Mouse (Mus musculus): Measurements from ENCODE around the gene Pacrg. TPM values are rescaled to one million over a fixed set of nuclear protein-coding genes. Genes with fewer than 3 reads are reported as not detected.

The Pacrg gene
- total and polyA plus RNA-seq, 3 experiments, result not detected

- H3K36me3 ChIP-seq (ENCODE audit: control insufficient read depth in 1 of 2, insufficient read depth in 2 of 2, low read length in 2 of 2), result no peaks in the 10 kb centered on the region
- no peak overlapping the region for H3K4me3 ChIP-seq (ENCODE audit: control insufficient read depth in 1 of 2, insufficient read depth in 1 of 2, low read depth in 2 of 2, low read length in 2 of 2)
- DNase-seq (ENCODE audit: low read depth, low spot score), result no peak
- H3K79me2 ChIP-seq (ENCODE audit: control insufficient read depth, insufficient read depth, low read length, poor library complexity), result no peaks in the 10 kb centered on the region
- H3K9ac ChIP-seq (ENCODE audit: control insufficient read depth, low read depth, low read length, poor library complexity, severe bottlenecking), result no peak overlapping the region
- no peaks in the 10 kb centered on the region for H3K27me3 ChIP-seq (ENCODE audit: control insufficient read depth in 1 of 2, insufficient read depth in 2 of 2, low read length in 2 of 2)
- no peaks in the 10 kb centered on the region for H3K4me1 ChIP-seq (ENCODE audit: control insufficient read depth in 1 of 2, insufficient read depth in 2 of 2, low read length in 2 of 2)
- H3K9me3 ChIP-seq (replicated peaks; ENCODE audit: insufficient read depth, low read length), result no peaks in the 10 kb centered on the region
- no peak for TF ChIP-seq GABPA (IDR thresholded peaks at IDR 0.05; ENCODE audit: low read depth, low read length)
- TF ChIP-seq BHLHE40 (IDR thresholded peaks at IDR 0.05; ENCODE audit: borderline replicate concordance, low read depth, low read length), result no peak
- no peak for TF ChIP-seq ELF1 (IDR thresholded peaks at IDR 0.05; ENCODE audit: low read depth, low read length)
- no peak for TF ChIP-seq TCF12 (IDR thresholded peaks at IDR 0.05; ENCODE audit: low read depth, low read length)
- TF ChIP-seq MAZ (IDR thresholded peaks at IDR 0.05; ENCODE audit: low read depth, low read length), result no peak
- TF ChIP-seq UBTF (IDR thresholded peaks at IDR 0.05; ENCODE audit: borderline replicate concordance, insufficient read depth, low read depth, low read length), result no peak
- no peak for TF ChIP-seq NELFE (IDR thresholded peaks at IDR 0.05; ENCODE audit: low read depth, low read length)
- no peak for TF ChIP-seq TAL1 (IDR thresholded peaks at IDR 0.05; ENCODE audit: low read length)
- no peak for TF ChIP-seq CHD2 (IDR thresholded peaks at IDR 0.05; ENCODE audit: low read length)
- TF ChIP-seq POLR2A (IDR thresholded peaks at IDR 0.05; ENCODE audit: control insufficient read depth in 1 of 2, insufficient read depth in 1 of 2, low read depth in 1 of 2, low read length in 2 of 2, poor library complexity in 1 of 2), result no peak
- no peak overlapping the region for H3K27ac ChIP-seq (ENCODE audit: control insufficient read depth, low read depth, low read length)
These were observed 433.8 kb downstream of the Pacrg start for GRCm38 (mm10) chr17:10406311-10406710.

- no peak overlapping the region for H3K9ac ChIP-seq (ENCODE audit: control insufficient read depth, low read depth, low read length, poor library complexity, severe bottlenecking)
- no peak for DNase-seq (ENCODE audit: low read depth, low spot score)
- H3K4me3 ChIP-seq (ENCODE audit: control insufficient read depth in 1 of 2, insufficient read depth in 1 of 2, low read depth in 2 of 2, low read length in 2 of 2), result no peak overlapping the region
- no peaks in the 10 kb centered on the region for H3K4me1 ChIP-seq (ENCODE audit: control insufficient read depth in 1 of 2, insufficient read depth in 2 of 2, low read length in 2 of 2)
- no peaks in the 10 kb centered on the region for H3K79me2 ChIP-seq (ENCODE audit: control insufficient read depth, insufficient read depth, low read length, poor library complexity)
- no peaks in the 10 kb centered on the region for H3K27me3 ChIP-seq (ENCODE audit: control insufficient read depth in 1 of 2, insufficient read depth in 2 of 2, low read length in 2 of 2)
- no peaks in the 10 kb centered on the region for H3K36me3 ChIP-seq (ENCODE audit: control insufficient read depth in 1 of 2, insufficient read depth in 2 of 2, low read length in 2 of 2)
- TF ChIP-seq GABPA (IDR thresholded peaks at IDR 0.05; ENCODE audit: low read depth, low read length), result no peak
- no peak for TF ChIP-seq CHD1 (IDR thresholded peaks at IDR 0.05; ENCODE audit: low read depth, low read length)
- no peak for TF ChIP-seq USF1 (IDR thresholded peaks at IDR 0.05; ENCODE audit: low read depth, low read length)
- TF ChIP-seq ZC3H11A (IDR thresholded peaks at IDR 0.05; ENCODE audit: low read depth, low read length), result no peak
- TF ChIP-seq HCFC1 (IDR thresholded peaks at IDR 0.05; ENCODE audit: low read depth, low read length), result no peak
- H3K9me3 ChIP-seq (replicated peaks; ENCODE audit: insufficient read depth, low read length), result no peaks in the 10 kb centered on the region
- H3K27ac ChIP-seq (ENCODE audit: control insufficient read depth, low read depth, low read length), result no peak overlapping the region
These were observed 434.2 kb downstream of the Pacrg start for GRCm38 (mm10) chr17:10405906-10406305.

- H3K9ac ChIP-seq (ENCODE audit: control insufficient read depth, low read depth, low read length, poor library complexity, severe bottlenecking), result no peak overlapping the region
- no peaks in the 10 kb centered on the region for H3K36me3 ChIP-seq (ENCODE audit: control insufficient read depth in 1 of 2, insufficient read depth in 2 of 2, low read length in 2 of 2)
- TF ChIP-seq BHLHE40 (IDR thresholded peaks at IDR 0.05; ENCODE audit: borderline replicate concordance, low read depth, low read length) (no peak), CHD2 (IDR thresholded peaks at IDR 0.05; ENCODE audit: low read length) (no peak), USF1 (IDR thresholded peaks at IDR 0.05; ENCODE audit: low read depth, low read length) (no peak), MEF2A (IDR thresholded peaks at IDR 0.05; ENCODE audit: extremely low read depth, insufficient replicate concordance, low read depth, low read length, poor library complexity, severe bottlenecking) (no peak), EP300 (IDR thresholded peaks at IDR 0.05; ENCODE audit: low read depth in 1 of 2, low read length in 2 of 2) (no peak), ZKSCAN1 (IDR thresholded peaks at IDR 0.05; ENCODE audit: low read depth, low read length) (no peak), MAFK (IDR thresholded peaks at IDR 0.05; ENCODE audit: borderline replicate concordance, low read depth, low read length) (no peak), ZC3H11A (IDR thresholded peaks at IDR 0.05; ENCODE audit: low read depth, low read length) (no peak), GATA1 (IDR thresholded peaks at IDR 0.05; ENCODE audit: low read depth, low read length) (no peak), MYB (IDR thresholded peaks at IDR 0.05; ENCODE audit: low read depth, low read length) (no peak), GABPA (IDR thresholded peaks at IDR 0.05; ENCODE audit: low read depth, low read length) (no peak), KAT2A (conservative IDR thresholded peaks at IDR 0.05; ENCODE audit: low read depth, low read length) (no peak), POLR2A (IDR thresholded peaks at IDR 0.05; ENCODE audit: control insufficient read depth in 1 of 2, insufficient read depth in 1 of 2, low read depth in 1 of 2, low read length in 2 of 2, poor library complexity in 1 of 2) (no peak), TBP (IDR thresholded peaks at IDR 0.05; ENCODE audit: low read depth, low read length) (no peak)
- H3K27ac ChIP-seq (ENCODE audit: control insufficient read depth, low read depth, low read length), result no peak overlapping the region
- H3K4me1 ChIP-seq (ENCODE audit: control insufficient read depth in 1 of 2, insufficient read depth in 2 of 2, low read length in 2 of 2), result no peaks in the 10 kb centered on the region
- H3K9me3 ChIP-seq (replicated peaks; ENCODE audit: insufficient read depth, low read length), result no peaks in the 10 kb centered on the region
- H3K79me2 ChIP-seq (ENCODE audit: control insufficient read depth, insufficient read depth, low read length, poor library complexity), result no peaks in the 10 kb centered on the region
- H3K27me3 ChIP-seq (ENCODE audit: control insufficient read depth in 1 of 2, insufficient read depth in 2 of 2, low read length in 2 of 2), result no peaks in the 10 kb centered on the region
- no peak for DNase-seq (ENCODE audit: low read depth, low spot score)
- H3K4me3 ChIP-seq (ENCODE audit: control insufficient read depth in 1 of 2, insufficient read depth in 1 of 2, low read depth in 2 of 2, low read length in 2 of 2), result no peak overlapping the region
These were observed 436.9 kb downstream of the Pacrg start for GRCm38 (mm10) chr17:10403186-10403585.

Data from MEL (cell line).